Mouse (Mus musculus) heart, embryonic 15.5 days (tissue): ENCODE measurements around the gene Sumo2. TPM values are rescaled to one million over a fixed set of nuclear protein-coding genes. Genes with fewer than 3 reads are reported as not detected.
A peak's percentile ranks its signal among the peaks of the same experiment; 100 is the strongest.
"Not testable (repeated sequence)": the region's sequence is repeated elsewhere in the genome, so short reads cannot be mapped to it uniquely, and the experiment has no call there.

Experiments
- ATAC-seq: fragments of 200-750 bp; cut with Nextera tagmentation; replicated peaks from 2 replicates; pipeline ENCODE4 v1.8.0; 2017; ENCODE audit warnings: low read depth, moderate TSS enrichment; ENCODE audit not compliant: insufficient number of reproducible peaks, insufficient read depth, low FRiP score
- H3K27ac ChIP-seq: fragments of 300-500 bp; sonication (generic); 2 replicates; pipeline ENCODE4 v1.5.1; 2015; ENCODE audit warnings: mild to moderate bottlenecking, inconsistent platforms
- H3K27me3 ChIP-seq: fragments of 300-500 bp; sonication (generic); 2 replicates; pipeline ENCODE4 v1.6.1; 2015; ENCODE audit warnings: inconsistent platforms
- H3K36me3 ChIP-seq: fragments of 300-500 bp; sonication (generic); 2 replicates; pipeline ENCODE4 v1.6.1; 2015; ENCODE audit warnings: mild to moderate bottlenecking, inconsistent platforms
- H3K4me1 ChIP-seq: fragments of 300-500 bp; sonication (generic); replicated peaks from 2 replicates; pipeline ENCODE4 v1.6.1; 2015; ENCODE audit warnings: inconsistent platforms
- H3K4me2 ChIP-seq: fragments of 300-500 bp; sonication (generic); 2 replicates; pipeline ENCODE4 v1.6.1; 2015; ENCODE audit warnings: inconsistent platforms, mild to moderate bottlenecking, moderate library complexity
- H3K4me3 ChIP-seq: fragments of 300-500 bp; sonication (generic); 2 replicates; pipeline ENCODE4 v1.5.1; 2015; ENCODE audit warnings: mild to moderate bottlenecking, inconsistent platforms
- H3K9ac ChIP-seq: fragments of 300-500 bp; sonication (generic); 2 replicates; pipeline ENCODE4 v1.6.1; 2015; ENCODE audit warnings: mild to moderate bottlenecking, inconsistent platforms
- H3K9me3 ChIP-seq: fragments of 300-500 bp; sonication (generic); replicated peaks from 2 replicates; pipeline ENCODE4 v1.6.1; 2016; ENCODE audit warnings: inconsistent platforms
- WGBS: fragments of 180-500 bp; shearing (Covaris S2); methylation state at CpG from one replicate; pipeline ENCODE4 v1.1.7; 2015; ENCODE audit warnings: mixed read lengths; 5-methylcytosine and 5-hydroxymethylcytosine counted together
- polyA plus RNA-seq: library from polyadenylated mRNA; unstranded; fragments of >200 nt; fragmentation: Nextera tagmentation; extraction: Ambion mirVana; gene quantifications from 2 replicates; pipeline ENCODE4 v1.2.1, GENCODE M21; 2015

The Sumo2 gene
- polyA plus RNA-seq, 1 experiment from 2014 or later, result 571 TPM

DNA sequence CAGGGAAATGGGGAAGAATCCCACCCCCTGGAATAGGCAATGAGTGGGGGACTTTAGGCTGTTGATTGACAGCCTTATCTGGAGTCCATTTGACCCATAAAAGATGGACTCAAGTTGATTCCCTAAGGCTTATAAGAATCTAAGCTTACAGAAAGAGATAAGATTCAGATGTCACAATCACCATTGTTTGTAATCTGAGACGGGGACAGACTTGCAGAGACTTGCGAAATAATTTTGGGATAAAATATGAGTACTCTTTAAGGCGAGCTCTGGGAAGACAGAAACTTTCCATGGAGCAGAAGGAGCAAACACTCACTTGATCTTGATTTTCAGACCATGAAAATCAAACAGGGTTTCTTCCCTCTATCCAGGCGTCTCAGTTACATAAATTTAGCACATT, 7.5 kb upstream of the Sumo2 start:
- no peaks in the 10 kb centered on the region for H3K36me3 ChIP-seq
- no peaks in the 10 kb centered on the region; the same call in 1 of the 2 replicates for H3K27me3 ChIP-seq
- 56% methylated on average over 4 of the region's 4 CpGs for WGBS
- H3K27ac ChIP-seq, result no peak overlapping the region
- no peak for ATAC-seq
- H3K4me3 ChIP-seq, result no peak overlapping the region
- H3K9ac ChIP-seq, result no peak overlapping the region
- H3K4me2 ChIP-seq, result no peak overlapping the region
- H3K9me3 ChIP-seq, result no peaks in the 10 kb centered on the region
- H3K4me1 ChIP-seq, result no peaks in the 10 kb centered on the region

DNA sequence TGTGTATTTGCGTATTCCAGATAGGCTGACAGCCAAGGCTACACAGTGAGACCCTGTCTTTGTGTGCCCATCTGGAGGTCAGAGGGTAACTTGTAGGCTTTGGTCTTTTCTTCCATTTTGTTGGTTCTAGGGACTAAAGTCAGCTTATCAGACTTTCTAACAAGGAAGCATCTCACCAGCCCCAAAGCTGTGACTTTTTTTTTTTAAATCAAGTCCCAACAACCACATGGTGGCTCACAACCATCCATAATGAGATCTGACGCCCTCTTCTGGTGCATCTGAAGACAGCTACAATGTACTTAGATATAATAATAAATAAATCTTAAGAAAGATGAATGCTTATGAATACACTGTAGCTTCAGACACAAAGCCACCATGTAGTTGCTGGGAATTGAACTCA, 2.0 kb upstream of the Sumo2 start:
- no peaks in the 10 kb centered on the region for H3K27me3 ChIP-seq
- H3K27ac ChIP-seq, result no peak overlapping the region
- no peak overlapping the region for H3K9ac ChIP-seq
- H3K9me3 ChIP-seq, result no peaks in the 10 kb centered on the region
- ATAC-seq, result no peak
- no peak overlapping the region for H3K4me2 ChIP-seq
- H3K4me3 ChIP-seq, result no peak overlapping the region
- peaks cover 20% of the 10 kb centered on the region for H3K4me1 ChIP-seq
- 64% methylated on average over 2 of the region's 2 CpGs for WGBS
- peaks cover 7% of the 10 kb centered on the region for H3K36me3 ChIP-seq

DNA sequence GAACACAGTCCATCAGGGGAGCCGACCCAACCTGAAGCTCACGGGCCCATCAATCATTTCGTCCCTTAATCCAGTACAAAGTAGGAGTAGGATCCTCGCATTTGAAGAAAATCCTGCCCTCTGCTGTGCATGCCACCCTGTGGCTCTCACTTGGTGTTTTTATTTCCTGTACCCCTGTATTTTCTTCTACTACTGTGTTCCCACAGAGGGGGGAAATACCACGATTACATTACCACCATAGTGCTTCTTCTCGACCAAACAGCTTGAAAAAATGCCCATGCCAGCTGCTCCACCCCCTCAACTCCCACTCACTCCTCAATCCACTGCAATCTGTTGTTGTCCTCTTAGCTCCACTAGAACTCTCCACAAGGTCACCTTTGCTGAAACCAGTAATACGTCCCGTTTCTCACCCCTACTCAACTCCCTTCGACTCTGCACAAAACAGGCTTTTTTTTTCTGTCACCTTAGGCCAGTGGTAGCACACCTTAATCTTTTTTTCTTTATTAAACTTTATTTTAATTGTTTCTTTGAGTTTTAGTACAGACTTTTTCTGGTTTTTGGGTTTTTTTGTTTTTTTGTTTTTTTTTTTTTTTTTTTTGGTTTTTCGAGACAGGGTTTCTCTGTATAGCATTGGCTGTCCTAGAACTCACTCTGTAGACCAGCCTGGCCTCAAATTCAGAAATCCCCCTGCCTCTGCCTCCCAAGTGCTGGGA, 936 bp upstream of the Sumo2 start:
- Histone ChIP-seq H3K4me3 (peak overlapping the region; percentile 83), H3K36me3 (peaks cover 17% of the 10 kb centered on the region), H3K27me3 (no peaks in the 10 kb centered on the region), H3K9me3 (no peaks in the 10 kb centered on the region), H3K4me2 (peak overlapping the region; percentile 78), H3K27ac (peak overlapping the region; percentile 100), H3K9ac (no peak overlapping the region), H3K4me1 (peaks cover 20% of the 10 kb centered on the region)
- ATAC-seq, result no peak
- WGBS, result 87% methylated on average over 10 of the region's 10 CpGs

DNA sequence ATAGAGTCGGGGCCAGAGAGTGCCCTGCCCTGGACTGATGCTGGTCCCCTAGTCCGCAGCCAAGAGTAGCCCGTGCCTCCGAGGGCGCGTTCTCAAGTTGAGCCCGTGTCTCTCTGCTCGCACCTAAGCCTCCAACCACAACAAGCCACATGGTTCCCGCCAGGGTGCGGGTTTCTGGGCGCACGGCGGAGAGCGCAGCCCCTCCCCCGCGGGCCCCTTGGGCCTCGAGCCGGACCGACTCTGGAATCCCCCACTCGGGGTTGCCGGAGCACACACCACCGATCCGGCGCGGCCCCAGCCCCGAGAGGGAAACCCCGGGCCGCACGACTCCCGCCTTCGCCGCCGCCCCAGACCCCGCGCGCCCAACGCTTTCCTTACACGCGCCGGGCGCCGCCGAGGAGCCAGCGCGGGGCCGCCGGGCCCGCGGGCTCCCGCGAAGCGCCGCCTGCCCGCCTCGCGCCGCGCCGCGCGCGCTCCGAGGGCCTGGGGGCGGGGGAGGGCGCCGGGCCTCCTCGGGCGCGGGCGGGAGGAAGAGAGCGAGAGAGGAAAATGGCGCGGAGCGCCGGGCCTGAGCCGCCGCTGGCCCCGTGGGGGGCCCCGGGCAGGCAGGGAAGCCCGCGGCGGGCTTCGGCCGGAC, 557 bp downstream of the Sumo2 start:
- under 1% methylated on average over 75 of the region's 84 CpGs for WGBS
- H3K9me3 ChIP-seq, result no peaks in the 10 kb centered on the region
- peak overlapping the region; percentile 100 for H3K27ac ChIP-seq
- H3K36me3 ChIP-seq, result peaks cover 28% of the 10 kb centered on the region
- H3K4me2 ChIP-seq, result peak overlapping the region; percentile 78
- peak overlapping the region; percentile 98 for H3K9ac ChIP-seq
- H3K4me3 ChIP-seq, result peak overlapping the region; percentile 83
- ATAC-seq, result peak; percentile 82
- no peaks in the 10 kb centered on the region for H3K27me3 ChIP-seq
- H3K4me1 ChIP-seq, result peaks cover 20% of the 10 kb centered on the region

GRCm38 (mm10) chr11:115534759-115535371, 1.2 kb downstream of the Sumo2 start:
- WGBS, result 4% methylated on average over 11 of the region's 11 CpGs
- peaks cover 34% of the 10 kb centered on the region for H3K36me3 ChIP-seq
- no peaks in the 10 kb centered on the region for H3K9me3 ChIP-seq
- peaks cover 20% of the 10 kb centered on the region for H3K4me1 ChIP-seq
- no peaks in the 10 kb centered on the region for H3K27me3 ChIP-seq
- H3K27ac ChIP-seq, result peak overlapping the region; percentile 100
- ATAC-seq, result no peak
- H3K4me2 ChIP-seq, result peak overlapping the region; percentile 78
- peak overlapping the region; percentile 83 for H3K4me3 ChIP-seq
- peak overlapping the region; percentile 98 for H3K9ac ChIP-seq

DNA sequence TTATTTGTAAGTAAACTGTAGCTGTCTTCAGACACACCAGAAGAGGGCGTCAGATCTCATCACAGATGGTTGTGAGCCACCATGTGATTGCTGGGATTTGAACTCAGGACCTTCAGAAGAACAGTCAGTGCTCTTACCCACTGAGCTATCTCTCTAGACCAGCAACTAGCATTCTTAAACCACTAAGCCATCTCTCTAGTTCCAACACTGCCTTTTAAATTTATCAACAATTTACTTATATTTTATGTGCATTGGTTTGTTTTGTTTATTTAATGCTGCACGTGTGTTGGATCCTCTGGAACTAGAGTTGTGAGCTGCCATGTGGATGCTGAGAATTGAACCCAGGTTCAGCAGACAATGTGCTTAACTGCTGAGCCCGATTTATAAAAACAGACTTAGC, 9.6 kb downstream of the Sumo2 start:
- H3K27ac ChIP-seq, H3K9me3 ChIP-seq, H3K4me3 ChIP-seq, H3K4me2 ChIP-seq, H3K4me1 ChIP-seq, H3K9ac ChIP-seq, ATAC-seq, H3K27me3 ChIP-seq: not testable (repeated sequence)
- 81% methylated on average over 3 of the region's 3 CpGs for WGBS
- peaks cover 76% of the 10 kb centered on the region for H3K36me3 ChIP-seq

DNA sequence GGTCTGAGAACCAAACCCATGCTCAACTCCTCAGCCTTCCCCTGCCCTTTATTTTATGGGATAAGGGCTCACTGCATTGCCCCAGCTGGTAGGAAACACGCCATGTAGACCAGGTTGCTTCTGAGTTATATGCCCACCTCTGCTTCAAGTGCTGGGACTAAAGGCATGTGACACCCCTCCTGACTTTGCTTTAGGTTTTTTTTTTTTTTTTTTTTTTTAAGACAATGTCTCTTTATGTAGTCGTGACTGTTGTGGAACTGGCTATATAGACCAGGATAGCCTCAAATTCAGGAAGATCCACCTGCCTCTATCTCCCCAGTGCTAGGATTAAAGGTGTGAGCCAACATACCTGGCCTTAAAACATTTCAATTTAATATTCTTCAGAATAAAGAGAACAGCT, 13.4 kb downstream of the Sumo2 start:
- peaks cover 46% of the 10 kb centered on the region for H3K36me3 ChIP-seq
- peaks cover 25% of the 10 kb centered on the region for H3K4me1 ChIP-seq
- 83% methylated on average over 2 of the region's 2 CpGs for WGBS

DNA sequence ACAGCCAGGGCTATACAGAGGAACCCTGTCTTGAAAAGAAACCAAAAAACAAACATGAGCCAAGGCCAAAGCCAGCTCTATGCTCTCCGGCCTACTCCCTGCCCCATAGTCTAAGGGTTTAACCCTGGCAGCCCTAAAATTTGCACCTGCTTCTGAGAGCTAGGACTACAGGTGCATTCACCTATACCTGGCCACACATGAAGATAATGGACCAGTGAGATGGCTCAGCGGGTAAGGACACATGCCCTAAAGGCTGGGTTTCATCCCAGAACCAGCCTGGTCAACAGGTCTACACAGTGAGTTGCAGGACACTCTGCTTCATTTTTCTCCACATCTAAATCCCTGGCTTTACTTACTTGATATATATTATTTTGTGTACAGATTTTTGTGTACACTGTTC, 13.8 kb downstream of the Sumo2 start:
- H3K9me3 ChIP-seq, result no peaks in the 10 kb centered on the region
- no peak overlapping the region for H3K9ac ChIP-seq
- 88% methylated on average over 2 of the region's 2 CpGs for WGBS
- H3K27me3 ChIP-seq, result no peaks in the 10 kb centered on the region
- peaks cover 41% of the 10 kb centered on the region for H3K36me3 ChIP-seq
- peaks cover 25% of the 10 kb centered on the region for H3K4me1 ChIP-seq
- no peak for ATAC-seq
- H3K27ac ChIP-seq, result no peak overlapping the region
- H3K4me3 ChIP-seq, result no peak overlapping the region
- no peak overlapping the region for H3K4me2 ChIP-seq

More for the DNA sequence above, 13.4 kb downstream of the Sumo2 start:
- Histone ChIP-seq H3K27ac (no peak overlapping the region), H3K9ac (no peak overlapping the region), H3K9me3 (no peaks in the 10 kb centered on the region), H3K4me3 (no peak overlapping the region), H3K27me3 (no peaks in the 10 kb centered on the region), H3K4me2 (no peak overlapping the region)
- no peak for ATAC-seq

- no peak for ATAC-seq
- H3K4me2 ChIP-seq, result no peak overlapping the region
- H3K27me3 ChIP-seq, result no peaks in the 10 kb centered on the region
- 78% methylated on average over 4 of the region's 4 CpGs for WGBS
- H3K9me3 ChIP-seq, result no peaks in the 10 kb centered on the region
- H3K4me1 ChIP-seq, result peaks cover 25% of the 10 kb centered on the region
- H3K36me3 ChIP-seq, result peaks cover 30% of the 10 kb centered on the region
- no peak overlapping the region for H3K4me3 ChIP-seq
- no peak overlapping the region for H3K9ac ChIP-seq
- H3K27ac ChIP-seq, result peak overlapping the region; percentile 84
Observed at GRCm38 (mm10) chr11:115521080-115521479, 15.0 kb downstream of the Sumo2 start.

- peak; percentile 58 for ATAC-seq
- no peak overlapping the region for H3K9ac ChIP-seq
- H3K4me2 ChIP-seq, result 0 out of 2 replicates have a peak overlapping the region, but pooled peaks have one; percentile 7
Observed at GRCm38 (mm10) chr11:115520218-115520617, 15.9 kb downstream of the Sumo2 start.

GRCm38 (mm10) chr11:115519581-115519980, 16.5 kb downstream of the Sumo2 start:
- H3K27me3 ChIP-seq, result no peaks in the 10 kb centered on the region
- H3K4me3 ChIP-seq, result no peak overlapping the region
- peak overlapping the region; percentile 84 for H3K27ac ChIP-seq
- H3K36me3 ChIP-seq, result peaks cover 15% of the 10 kb centered on the region
- H3K9me3 ChIP-seq, result no peaks in the 10 kb centered on the region
- H3K4me2 ChIP-seq, result no peak overlapping the region
- 75% methylated on average over 3 of the region's 3 CpGs for WGBS
- peaks cover 31% of the 10 kb centered on the region for H3K4me1 ChIP-seq
- H3K9ac ChIP-seq, result no peak overlapping the region
- no peak for ATAC-seq

More at GRCm38 (mm10) chr11:115520218-115520617, 15.9 kb downstream of the Sumo2 start:
- Histone ChIP-seq H3K4me3 (no peak overlapping the region), H3K4me1 (peaks cover 27% of the 10 kb centered on the region), H3K9me3 (no peaks in the 10 kb centered on the region), H3K36me3 (peaks cover 21% of the 10 kb centered on the region), H3K27ac (peak overlapping the region; percentile 84), H3K27me3 (no peaks in the 10 kb centered on the region)
- 64% methylated on average over 2 of the region's 2 CpGs for WGBS
